Mouse (Mus musculus) liver, embryonic 14.5 days (tissue): ENCODE results near the gene Wdr4. TPM values are rescaled to one million over a fixed set of nuclear protein-coding genes. Genes with fewer than 3 reads are reported as not detected.

Experiments used
- ATAC-seq: fragments of 200-750 bp; cut with Nextera tagmentation; 2 replicates; pipeline ENCODE4 v1.8.0; 2017; ENCODE audit warnings: moderate number of reproducible peaks, mild to moderate bottlenecking, moderate library complexity; ENCODE audit not compliant: insufficient read depth
- DNase-seq, 3 experiments: peaks; one replicate each; pipeline ENCODE4 v3.0.0-alpha.2; 2012 to 2013; ENCODE audit warnings: low read depth in 3 of 3, low spot score in 3 of 3
- H3K27ac ChIP-seq: fragments of 300-500 bp; sonication (generic); 2 replicates; pipeline ENCODE4 v1.5.1; 2014; ENCODE audit warnings: moderate library complexity, mild to moderate bottlenecking, control low read depth, inconsistent platforms
- H3K27me3 ChIP-seq: fragments of 300-500 bp; sonication (generic); 2 replicates; pipeline ENCODE4 v1.6.1; 2014; ENCODE audit warnings: mild to moderate bottlenecking, low read length, moderate library complexity; ENCODE audit not compliant: control insufficient read depth, insufficient read depth
- H3K36me3 ChIP-seq: fragments of 300-500 bp; sonication (generic); replicated peaks from 2 replicates; pipeline ENCODE4 v1.6.1; 2014; ENCODE audit warnings: low read depth; ENCODE audit not compliant: control insufficient read depth, insufficient read depth
- H3K4me1 ChIP-seq, 2 experiments: fragments of 200-500 bp in 1 of 2; fragments of 300-500 bp in 1 of 2; sonication (generic) in 1 of 2; replicated peaks; 2 replicates each; pipeline ENCODE4 v1.6.1; 2012 to 2014; ENCODE audit warnings: antibody characterized with exemption in 1 of 2, inconsistent platforms in 1 of 2, low read length in 1 of 2; ENCODE audit not compliant: control insufficient read depth in 2 of 2, insufficient read depth in 2 of 2
- H3K4me2 ChIP-seq: fragments of 300-500 bp; sonication (generic); 2 replicates; pipeline ENCODE4 v1.6.1; 2014; ENCODE audit warnings: low read depth, mild to moderate bottlenecking, control low read depth, moderate library complexity
- H3K4me3 ChIP-seq, 2 experiments: fragments of 200-500 bp in 1 of 2; fragments of 300-500 bp in 1 of 2; sonication (generic) in 1 of 2; 2 replicates each; pipeline ENCODE4 v1.5.1; 2012 to 2014; ENCODE audit warnings: low read depth in 2 of 2, low read length in 2 of 2, mild to moderate bottlenecking in 2 of 2, control low read depth in 1 of 2, inconsistent platforms in 1 of 2, moderate library complexity in 1 of 2; ENCODE audit not compliant: insufficient read depth in 1 of 2
- H3K9ac ChIP-seq: fragments of 300-500 bp; sonication (generic); replicated peaks from 2 replicates; pipeline ENCODE4 v1.6.1; 2014; ENCODE audit warnings: mild to moderate bottlenecking, control low read depth, moderate library complexity
- H3K9me3 ChIP-seq: fragments of 300-500 bp; sonication (generic); 2 replicates; pipeline ENCODE4 v1.6.1; 2016; ENCODE audit warnings: low read length, mixed read lengths; ENCODE audit not compliant: control insufficient read depth
- CTCF ChIP-seq: IDR thresholded peaks from 2 replicates; pipeline ENCODE4 v1.5.1; 2016; ENCODE audit warnings: antibody characterized with exemption, low read depth, control low read depth
- EP300 ChIP-seq: IDR thresholded peaks from 2 replicates; pipeline ENCODE4 v1.6.1; 2016; ENCODE audit warnings: antibody characterized with exemption, low read depth
- WGBS: fragments of 180-500 bp; shearing (Covaris S2); extraction: QIAGEN DNeasy Blood & Tissue Kit; methylation state at CpG from one replicate; pipeline ENCODE4 v1.1.7; 2014; ENCODE audit not compliant: insufficient replicate concordance; 5-methylcytosine and 5-hydroxymethylcytosine counted together
- polyA plus RNA-seq, 2 experiments: library from polyadenylated mRNA; depleted of rRNA in 1 of 2; stranded (reverse) in 1 of 2; unstranded in 1 of 2; fragments of >200 nt; fragmentation: Nextera tagmentation in 1 of 2; extraction: Ambion mirVana in 1 of 2; gene quantifications; 2 replicates each; pipeline versions ENCODE4 v1.2.1 to v1.2.3; 2012 to 2014

The Wdr4 gene
- polyA plus RNA-seq, 2 experiments, result 14.1 to 21.1 TPM

- H3K9ac ChIP-seq, result no peak overlapping the region
- no peaks in the 10 kb centered on the region for H3K9me3 ChIP-seq
- no peak for DNase-seq
- no peak overlapping the region for H3K27ac ChIP-seq
- no peak overlapping the region for H3K4me2 ChIP-seq
- H3K27me3 ChIP-seq, result no peaks in the 10 kb centered on the region
- ATAC-seq, result no peak
- peaks cover 11 to 12% of the 10 kb centered on the region in 2 experiments for H3K4me1 ChIP-seq
- no peak overlapping the region for H3K4me3 ChIP-seq
- H3K36me3 ChIP-seq, result peaks cover 21% of the 10 kb centered on the region
- TF ChIP-seq EP300 (no peak), CTCF (no peak)
- 75% methylated on average over 5 of the region's 5 CpGs for WGBS
Measured at GRCm38 (mm10) chr17:31505013-31505412, 14.8 kb downstream of the Wdr4 start.

- Histone ChIP-seq H3K4me2 (no peak overlapping the region), H3K9ac (no peak overlapping the region), H3K9me3 (no peaks in the 10 kb centered on the region), H3K27ac (no peak overlapping the region), H3K36me3 (peaks cover 22% of the 10 kb centered on the region), H3K27me3 (no peaks in the 10 kb centered on the region), H3K4me1 (peaks cover 11 to 12% of the 10 kb centered on the region in 2 experiments), H3K4me3 (no peak overlapping the region)
- DNase-seq, result no peak
- ATAC-seq, result no peak
- WGBS, result 66% methylated on average over 2 of the region's 2 CpGs
- TF ChIP-seq CTCF, result no peak
- no peak for TF ChIP-seq EP300
Measured at GRCm38 (mm10) chr17:31503936-31504335, 15.8 kb downstream of the Wdr4 start.

GRCm38 (mm10) chr17:31503337-31503736 lies 16.4 kb downstream of the Wdr4 start:
- Histone ChIP-seq H3K4me2 (no peak overlapping the region), H3K4me1 (peaks cover 11 to 12% of the 10 kb centered on the region in 2 experiments), H3K9ac (no peak overlapping the region), H3K27me3 (no peaks in the 10 kb centered on the region), H3K4me3 (no peak overlapping the region), H3K9me3 (no peaks in the 10 kb centered on the region), H3K36me3 (peaks cover 20% of the 10 kb centered on the region), H3K27ac (no peak overlapping the region)
- WGBS, result 77% methylated on average over 12 of the region's 12 CpGs
- no peak for ATAC-seq
- DNase-seq, result no peak
- TF ChIP-seq CTCF (no peak), EP300 (no peak)

GRCm38 (mm10) chr17:31502261-31502927 lies 17.4 kb downstream of the Wdr4 start:
- peak; percentile 90 for ATAC-seq
- peak; percentile 45 to 59 (median 49) for DNase-seq
- peak overlapping the region; percentile 4; the same call in 1 of the 2 replicates for H3K4me2 ChIP-seq
- H3K9ac ChIP-seq, result no peak overlapping the region
- H3K27me3 ChIP-seq, result no peaks in the 10 kb centered on the region
- peaks cover 24% of the 10 kb centered on the region for H3K36me3 ChIP-seq
- no peaks in the 10 kb centered on the region for H3K9me3 ChIP-seq
- no peak overlapping the region for H3K4me3 ChIP-seq
- WGBS, result 31% methylated on average over 12 of the region's 12 CpGs
- 0 out of 2 replicates have a peak overlapping the region, but pooled peaks have one; percentile 14 for H3K27ac ChIP-seq
- peaks cover 11 to 12% of the 10 kb centered on the region in 2 experiments for H3K4me1 ChIP-seq
- TF ChIP-seq EP300 (peak; percentile 39; the same call in 1 of the 2 replicates), CTCF (no peak)

GRCm38 (mm10) chr17:31500908-31501307 lies 18.9 kb downstream of the Wdr4 start:
- no peak for DNase-seq
- Histone ChIP-seq H3K36me3 (peaks cover 30% of the 10 kb centered on the region), H3K4me1 (peaks cover 11 to 12% of the 10 kb centered on the region in 2 experiments), H3K27me3 (no peaks in the 10 kb centered on the region), H3K9ac (no peak overlapping the region), H3K9me3 (no peaks in the 10 kb centered on the region), H3K4me2 (no peak overlapping the region), H3K27ac (no peak overlapping the region), H3K4me3 (no peak overlapping the region)
- ATAC-seq, result no peak
- 65% methylated on average over 3 of the region's 3 CpGs for WGBS
- TF ChIP-seq EP300 (no peak), CTCF (peak; percentile 43)
